Mouse (Mus musculus): ENCODE measurements around the gene Epop. TPM values are rescaled to one million over a fixed set of nuclear protein-coding genes. Genes with fewer than 3 reads are reported as not detected.
"Not testable (repeated sequence)": the region's sequence is repeated elsewhere in the genome, so short reads cannot be mapped to it uniquely, and the experiment has no call there.

The Epop gene
- polyA plus RNA-seq, 1 experiment from 2014 or later, result 15.1 TPM

DNA sequence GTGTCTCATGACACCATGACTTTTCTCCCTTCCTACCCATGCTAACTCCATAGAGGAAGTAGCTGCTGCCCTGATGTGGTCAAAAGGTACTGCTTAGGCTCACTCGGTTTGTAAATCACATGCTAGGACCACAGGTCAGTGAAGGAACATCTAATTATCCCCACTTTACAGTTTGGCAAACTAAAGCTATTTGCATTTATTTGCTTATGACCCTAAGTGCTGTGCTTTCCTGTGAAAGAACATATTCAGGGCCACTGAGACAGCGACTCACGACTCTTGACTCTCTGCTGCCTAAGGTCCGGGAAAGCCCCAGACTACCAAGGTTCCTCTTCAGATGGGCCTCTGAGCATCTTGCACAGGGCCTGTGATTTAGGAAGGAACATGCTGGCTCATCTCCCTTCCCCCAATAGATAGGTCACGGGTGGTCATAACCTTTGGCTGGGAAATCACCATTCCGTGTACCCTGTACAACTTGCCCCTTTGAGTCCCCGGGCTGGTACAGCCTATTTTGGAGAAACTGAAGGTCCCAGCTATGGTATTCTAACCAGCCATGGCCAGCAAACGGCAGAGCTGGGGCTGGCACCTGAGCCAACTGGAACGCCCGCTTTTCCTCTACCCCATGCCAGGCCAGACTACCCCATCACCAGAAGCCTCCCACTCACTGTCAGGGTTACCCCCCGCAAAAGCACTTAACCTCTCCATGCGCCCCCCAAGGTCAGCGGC, 29.9 kb upstream of the Epop start:
- ATAC-seq (ENCODE audit: low FRiP score, low read depth), result no peak; the same call in 1 of the 2 replicates
- Histone ChIP-seq H3K4me3 (peak overlapping the region; percentile 71), H3K9ac (peak overlapping the region; percentile 87), H3K27ac (0 out of 2 replicates have a peak overlapping the region, but pooled peaks have one; percentile 67), H3K4me1 (peaks cover 34% of the 10 kb centered on the region), H3K9me3 (no peaks in the 10 kb centered on the region), H3K36me3 (no peaks in the 10 kb centered on the region), H3K4me2 (replicated peaks) (peak overlapping the region; percentile 85), H3K27me3 (replicated peaks) (peaks cover 20% of the 10 kb centered on the region)
- WGBS, result 9% methylated on average over 13 of the region's 13 CpGs

DNA sequence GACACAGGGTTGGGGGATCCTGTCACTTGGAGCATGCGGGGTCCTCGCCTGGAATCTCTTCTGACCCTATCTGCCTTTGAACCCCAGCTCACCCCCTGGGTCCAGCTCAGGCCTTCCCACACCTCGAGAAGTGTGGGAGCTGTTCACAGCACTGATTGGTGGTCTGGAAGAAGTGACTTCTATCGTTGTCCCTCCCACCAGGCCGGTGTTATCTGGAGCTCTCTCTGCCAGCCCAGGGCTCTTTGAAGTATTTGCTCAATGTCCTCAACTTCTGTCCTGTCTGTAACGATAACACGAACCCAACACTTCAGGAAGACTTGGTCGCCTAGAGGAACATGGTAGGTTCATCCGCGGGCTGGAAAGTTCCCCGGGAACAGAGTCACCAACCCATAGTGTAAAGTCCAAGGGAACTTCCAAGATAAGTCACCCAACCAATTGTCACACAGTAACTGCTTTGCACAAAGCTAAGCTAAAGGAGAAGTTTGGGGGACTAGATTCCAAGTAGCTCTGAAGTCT, 29.3 kb upstream of the Epop start:
- no peak overlapping the region; the same call in 1 of the 2 replicates for H3K9ac ChIP-seq

DNA sequence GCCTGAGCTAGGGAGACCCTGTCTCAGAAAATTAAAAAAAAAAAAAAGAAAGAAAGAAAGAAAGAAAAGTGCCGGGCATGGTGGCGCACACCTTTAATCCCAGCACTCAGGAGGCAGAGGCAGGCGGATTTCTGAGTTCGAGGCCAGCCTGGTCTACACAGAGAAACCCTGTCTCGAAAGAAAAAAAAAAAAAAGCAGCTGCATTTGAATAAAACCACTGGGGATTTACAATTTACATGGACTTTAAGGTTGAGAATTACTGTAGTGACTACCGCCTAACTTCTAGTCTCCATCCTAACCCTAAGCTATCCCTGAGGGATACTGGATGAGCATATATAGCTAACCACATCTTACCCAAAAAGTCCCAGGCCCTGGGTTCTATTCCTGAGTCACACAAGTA, 28.5 kb upstream of the Epop start:
- H3K9ac ChIP-seq; H3K36me3 ChIP-seq; H3K27ac ChIP-seq; ATAC-seq (ENCODE audit: low FRiP score, low read depth); H3K9me3 ChIP-seq; H3K4me2 ChIP-seq (replicated peaks); H3K4me3 ChIP-seq: not testable (repeated sequence)
- H3K27me3 ChIP-seq (replicated peaks), result peaks cover 20% of the 10 kb centered on the region
- H3K4me1 ChIP-seq, result peaks cover 29% of the 10 kb centered on the region
- 91% methylated on average over 6 of the region's 6 CpGs for WGBS

More for the DNA sequence above, 29.3 kb upstream of the Epop start:
- WGBS, result 73% methylated on average over 11 of the region's 11 CpGs
- Histone ChIP-seq H3K27ac (no peak overlapping the region), H3K36me3 (no peaks in the 10 kb centered on the region), H3K4me1 (peaks cover 29% of the 10 kb centered on the region), H3K4me2 (replicated peaks) (peak overlapping the region; percentile 85), H3K27me3 (replicated peaks) (peaks cover 20% of the 10 kb centered on the region), H3K9me3 (no peaks in the 10 kb centered on the region), H3K4me3 (no peak overlapping the region)
- no peak for ATAC-seq (ENCODE audit: low FRiP score, low read depth)

DNA sequence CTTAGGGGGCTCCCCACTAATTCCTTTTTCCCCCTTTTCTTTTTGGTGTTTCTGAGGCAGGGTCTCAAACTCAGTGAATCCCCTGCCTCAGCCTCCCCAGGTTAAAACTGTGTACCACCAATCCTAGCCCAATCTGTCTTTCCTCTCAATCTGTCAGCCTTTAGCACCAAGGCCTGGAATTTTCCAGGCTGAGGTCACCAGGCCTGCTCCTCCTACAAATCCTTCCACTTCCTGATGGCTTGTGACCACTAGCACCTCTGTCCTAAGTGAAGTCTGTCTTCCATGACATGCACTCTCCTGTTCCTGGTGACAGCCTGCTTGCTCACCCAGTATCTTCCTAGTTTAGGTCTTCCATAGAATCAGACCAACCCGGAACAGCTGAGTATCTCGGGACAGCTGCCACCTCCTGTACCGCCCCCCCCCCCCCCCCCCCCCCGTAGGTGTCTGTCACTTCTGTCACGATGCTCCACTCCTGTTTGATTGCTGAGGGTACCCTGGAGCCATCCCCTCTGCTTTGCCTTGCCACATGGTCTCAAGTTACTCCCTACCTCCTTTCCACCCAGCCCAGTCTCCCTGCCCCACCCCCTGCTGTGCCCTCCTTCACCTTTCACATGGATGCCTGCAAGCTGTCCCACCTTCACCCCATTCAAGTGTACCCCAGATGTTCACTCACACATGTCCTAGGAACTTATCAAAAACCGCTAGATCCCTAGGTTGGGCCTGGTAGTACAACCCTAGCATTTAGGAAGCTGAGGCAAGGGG, 27.9 kb upstream of the Epop start:
- Histone ChIP-seq H3K9ac (0 out of 2 replicates have a peak overlapping the region, but pooled peaks have one; percentile 26), H3K9me3 (no peaks in the 10 kb centered on the region), H3K27ac (no peak overlapping the region), H3K4me1 (peaks cover 25% of the 10 kb centered on the region), H3K36me3 (no peaks in the 10 kb centered on the region), H3K27me3 (replicated peaks) (peaks cover 17% of the 10 kb centered on the region), H3K4me3 (no peak overlapping the region), H3K4me2 (replicated peaks) (no peak overlapping the region)
- 29% methylated on average over 6 of the region's 6 CpGs for WGBS
- ATAC-seq (ENCODE audit: low FRiP score, low read depth), result no peak

DNA sequence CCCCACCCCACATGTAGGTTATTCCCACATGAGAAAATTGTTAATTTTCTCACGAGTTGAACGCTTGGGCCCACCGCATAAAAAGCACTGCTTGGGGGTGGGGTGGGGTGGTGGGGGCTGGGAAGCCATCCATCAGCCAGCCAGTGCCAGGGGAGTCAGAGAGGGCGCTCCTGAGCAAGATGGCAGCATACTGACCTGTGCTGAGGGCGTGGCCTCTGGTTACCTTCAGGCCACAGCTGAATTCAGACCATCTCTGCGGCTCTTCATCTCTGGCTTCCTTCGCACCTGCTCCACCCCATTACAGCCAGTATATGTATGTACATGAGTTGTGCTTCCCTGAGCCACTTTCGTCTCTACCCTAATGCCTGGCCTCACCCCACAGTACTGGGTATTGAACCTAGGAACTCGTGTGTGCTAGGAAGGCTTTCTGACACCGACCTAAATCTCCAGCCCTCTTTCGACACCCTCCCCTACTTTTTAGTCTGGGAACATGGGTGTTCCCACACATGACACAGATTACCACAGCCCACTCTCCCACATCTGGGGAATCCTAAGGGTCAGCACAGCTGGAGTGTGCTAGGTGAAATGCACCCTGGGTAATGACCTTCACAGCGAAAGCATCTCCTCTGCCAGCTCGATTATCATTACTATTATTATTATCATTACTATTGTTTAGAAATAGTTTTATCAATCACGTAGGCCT, 26.9 kb upstream of the Epop start:
- Histone ChIP-seq H3K36me3 (no peaks in the 10 kb centered on the region), H3K27me3 (replicated peaks) (peaks cover 8% of the 10 kb centered on the region; the same call in 1 of the 2 replicates), H3K4me2 (replicated peaks) (no peak overlapping the region), H3K9ac (no peak overlapping the region), H3K27ac (no peak overlapping the region), H3K9me3 (no peaks in the 10 kb centered on the region), H3K4me1 (peaks cover 15% of the 10 kb centered on the region), H3K4me3 (no peak overlapping the region)
- WGBS, result 76% methylated on average over 14 of the region's 14 CpGs
- ATAC-seq (ENCODE audit: low FRiP score, low read depth), result no peak

DNA sequence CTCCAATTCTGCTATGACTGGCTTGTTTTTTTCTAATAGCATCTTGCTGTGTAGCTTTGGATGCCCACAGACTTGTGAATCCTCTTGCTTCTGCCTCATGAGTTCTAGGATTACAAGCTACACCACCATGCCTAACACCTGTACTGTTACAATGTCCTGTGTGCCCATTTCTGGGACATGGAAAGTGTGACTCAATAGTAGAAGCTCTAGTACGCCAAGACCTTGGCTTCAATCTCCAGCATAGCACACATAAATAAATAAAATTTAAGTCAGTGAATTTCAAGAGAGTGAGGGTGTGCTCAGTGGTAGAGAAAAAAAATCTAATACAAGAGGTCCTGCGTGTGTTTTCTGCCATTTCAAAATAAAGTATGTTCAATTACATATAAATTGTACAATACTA, 24.7 kb upstream of the Epop start:
- no peak overlapping the region for H3K4me2 ChIP-seq (replicated peaks)
- no peak overlapping the region for H3K27ac ChIP-seq
- H3K4me3 ChIP-seq, result no peak overlapping the region
- 95% methylated on average over 2 of the region's 2 CpGs for WGBS
- ATAC-seq (ENCODE audit: low FRiP score, low read depth), result no peak
- no peak overlapping the region for H3K9ac ChIP-seq
- H3K27me3 ChIP-seq (replicated peaks), result no peaks in the 10 kb centered on the region
- H3K36me3 ChIP-seq, result no peaks in the 10 kb centered on the region
- H3K4me1 ChIP-seq, result peaks cover 1% of the 10 kb centered on the region
- H3K9me3 ChIP-seq, result no peaks in the 10 kb centered on the region

DNA sequence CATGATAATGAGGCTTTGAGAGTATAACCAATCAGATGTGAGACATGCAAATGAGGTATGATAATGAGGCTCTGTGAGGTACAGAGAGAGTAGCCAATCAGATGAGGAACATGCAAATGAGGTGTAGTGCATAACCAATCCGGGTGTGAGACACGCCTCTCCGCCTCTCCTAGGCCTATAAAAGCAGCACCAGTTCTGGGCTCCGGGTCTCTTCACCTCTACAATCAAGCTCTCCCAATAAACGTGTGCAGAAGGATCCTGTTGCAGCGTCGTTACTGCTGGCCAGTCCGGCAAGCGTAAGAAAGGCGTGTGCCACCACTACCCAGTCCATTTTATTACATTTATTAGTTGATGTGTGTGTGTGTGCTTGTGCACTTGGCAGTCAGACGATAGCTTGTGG, 23.9 kb upstream of the Epop start:
- H3K27me3 ChIP-seq (replicated peaks); H3K27ac ChIP-seq; H3K4me1 ChIP-seq; H3K36me3 ChIP-seq; H3K4me3 ChIP-seq; H3K9ac ChIP-seq; H3K9me3 ChIP-seq; H3K4me2 ChIP-seq (replicated peaks); ATAC-seq (ENCODE audit: low FRiP score, low read depth): not testable (repeated sequence)
- 92% methylated on average over 11 of the region's 11 CpGs for WGBS

DNA sequence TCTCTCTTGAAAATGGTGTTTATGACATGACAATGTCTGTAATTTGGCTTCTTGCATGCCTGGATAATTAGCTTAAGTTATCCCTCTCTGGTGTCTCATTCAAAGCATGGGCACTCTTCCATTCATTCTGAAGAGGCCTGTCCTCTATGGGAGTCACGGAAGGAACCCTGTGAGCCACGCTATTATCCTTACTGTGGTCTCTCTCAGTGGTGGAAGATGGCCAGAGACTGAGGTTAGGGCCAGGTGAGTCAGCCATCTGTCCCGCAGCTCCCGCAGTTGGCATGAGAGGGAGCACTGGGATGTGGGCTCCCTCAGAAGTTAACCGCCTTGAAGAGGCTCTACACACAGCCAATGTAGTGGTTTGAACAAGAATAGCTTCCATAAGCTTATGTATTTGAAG, 20.8 kb upstream of the Epop start:
- Histone ChIP-seq H3K9me3 (no peaks in the 10 kb centered on the region), H3K9ac (no peak overlapping the region), H3K4me3 (no peak overlapping the region), H3K27me3 (replicated peaks) (no peaks in the 10 kb centered on the region), H3K27ac (no peak overlapping the region), H3K4me1 (no peaks in the 10 kb centered on the region), H3K36me3 (no peaks in the 10 kb centered on the region), H3K4me2 (replicated peaks) (no peak overlapping the region)
- no peak for ATAC-seq (ENCODE audit: low FRiP score, low read depth)
- WGBS, result 57% methylated on average over 5 of the region's 5 CpGs

DNA sequence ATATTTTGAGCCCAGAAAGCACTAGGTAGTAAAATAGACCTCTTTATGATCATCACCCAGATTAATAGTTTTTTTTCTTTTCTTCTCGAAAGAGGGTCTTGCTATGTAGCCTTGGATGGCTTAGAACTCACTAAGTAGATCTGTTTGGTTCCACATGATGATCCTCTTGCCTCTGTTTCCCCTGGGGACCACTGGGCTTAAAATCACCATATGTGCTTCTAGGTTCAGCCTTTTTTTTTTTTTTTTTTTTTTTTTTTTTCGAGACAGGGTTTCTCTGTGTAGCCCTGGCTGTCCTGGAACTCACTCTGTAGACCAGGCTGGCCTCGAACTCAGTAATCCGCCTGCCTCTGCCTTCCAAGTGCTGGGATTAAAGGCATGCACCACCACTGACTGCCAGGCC, 19.0 kb upstream of the Epop start:
- H3K9ac ChIP-seq; H3K27me3 ChIP-seq (replicated peaks); H3K36me3 ChIP-seq; ATAC-seq (ENCODE audit: low FRiP score, low read depth); H3K9me3 ChIP-seq; H3K4me2 ChIP-seq (replicated peaks); H3K4me3 ChIP-seq; H3K4me1 ChIP-seq; H3K27ac ChIP-seq: not testable (repeated sequence)
- 85% methylated on average over 4 of the region's 4 CpGs for WGBS

DNA sequence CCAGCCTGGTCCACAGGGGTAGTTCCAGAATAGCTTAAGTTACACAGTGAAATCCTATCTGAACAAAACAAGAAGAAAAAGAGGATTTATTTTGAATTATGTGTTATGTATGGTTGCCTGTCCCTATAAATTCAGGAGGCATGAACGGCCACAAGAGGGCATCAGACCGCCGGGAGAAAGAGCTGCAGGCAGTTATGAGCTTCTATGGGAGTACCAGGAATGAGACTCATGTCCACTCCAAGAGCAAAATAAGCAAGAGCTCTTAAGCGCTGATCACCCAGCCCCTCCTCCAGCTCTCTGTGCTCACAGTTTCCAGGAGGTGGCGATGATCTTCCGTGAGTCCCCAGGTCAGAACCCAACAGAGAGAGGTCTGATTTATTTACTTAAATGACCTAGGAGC, 15.3 kb upstream of the Epop start:
- H3K9ac ChIP-seq, result no peak overlapping the region
- no peak overlapping the region for H3K4me3 ChIP-seq
- no peak overlapping the region for H3K4me2 ChIP-seq (replicated peaks)
- H3K36me3 ChIP-seq, result no peaks in the 10 kb centered on the region
- WGBS, result 2% methylated on average over 6 of the region's 6 CpGs
- H3K9me3 ChIP-seq, result no peaks in the 10 kb centered on the region
- no peak overlapping the region for H3K27ac ChIP-seq
- ATAC-seq (ENCODE audit: low FRiP score, low read depth), result no peak
- H3K4me1 ChIP-seq, result no peaks in the 10 kb centered on the region
- no peaks in the 10 kb centered on the region for H3K27me3 ChIP-seq (replicated peaks)

DNA sequence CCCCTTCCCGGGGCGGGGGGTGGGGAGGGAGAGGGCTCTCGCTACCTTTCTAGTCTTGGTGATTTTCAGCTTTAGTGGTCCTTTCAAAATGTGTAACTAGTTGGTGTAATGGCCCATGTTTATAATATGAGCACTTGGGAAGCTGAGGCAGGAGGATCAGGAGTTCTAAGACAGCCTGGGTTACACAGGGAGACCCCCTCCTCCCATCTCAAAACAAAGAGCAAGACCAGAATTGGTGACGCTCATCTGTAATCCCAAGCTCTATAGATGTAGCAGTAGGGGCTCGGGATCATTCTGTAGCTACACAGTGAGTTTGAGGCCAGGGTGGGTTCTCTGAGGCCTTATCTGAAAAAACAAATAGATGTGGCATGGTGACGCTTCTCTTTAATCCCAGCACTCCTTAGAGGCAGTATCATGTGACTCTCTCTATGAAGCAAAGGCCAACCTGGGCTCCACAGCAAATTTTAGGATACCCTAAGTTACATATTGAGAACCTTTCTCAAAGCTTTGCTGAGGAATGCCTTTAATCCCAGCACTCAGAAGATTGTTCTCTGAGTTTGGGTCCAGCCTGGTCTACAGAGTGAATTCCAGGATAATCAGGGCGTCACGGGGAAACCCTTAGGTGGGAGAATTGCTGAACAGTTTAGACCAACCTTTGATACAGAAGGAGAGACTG, 14.0 kb upstream of the Epop start:
- no peak for ATAC-seq (ENCODE audit: low FRiP score, low read depth)

DNA sequence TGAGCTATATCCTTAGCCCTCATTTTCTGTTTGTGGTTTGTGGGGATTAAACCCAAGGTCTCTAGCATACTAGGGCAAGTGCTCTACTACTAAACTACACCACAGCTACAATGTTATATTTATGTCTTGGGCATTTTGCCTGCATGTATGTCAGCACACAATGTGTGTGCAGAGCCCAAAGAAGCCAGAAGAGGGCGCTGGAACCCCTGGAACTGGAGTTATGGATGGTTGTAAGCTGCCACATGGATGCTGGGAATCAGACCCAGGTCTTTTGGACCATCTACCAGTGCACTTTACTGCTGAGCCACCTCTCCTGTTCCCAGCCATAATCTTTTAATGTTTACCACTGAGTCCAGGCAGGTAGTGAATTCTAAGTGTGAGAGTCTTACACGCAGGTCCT, 13.2 kb upstream of the Epop start:
- no peak overlapping the region for H3K4me3 ChIP-seq
- no peaks in the 10 kb centered on the region for H3K9me3 ChIP-seq
- no peak overlapping the region for H3K27ac ChIP-seq
- no peak overlapping the region for H3K9ac ChIP-seq
- 43% methylated on average over 2 of the region's 2 CpGs for WGBS
- H3K27me3 ChIP-seq (replicated peaks), result no peaks in the 10 kb centered on the region
- no peaks in the 10 kb centered on the region for H3K36me3 ChIP-seq
- no peaks in the 10 kb centered on the region for H3K4me1 ChIP-seq
- ATAC-seq (ENCODE audit: low FRiP score, low read depth), result no peak
- H3K4me2 ChIP-seq (replicated peaks), result no peak overlapping the region

More for the DNA sequence above, 14.0 kb upstream of the Epop start:
- H3K36me3 ChIP-seq, result no peaks in the 10 kb centered on the region
- no peaks in the 10 kb centered on the region for H3K9me3 ChIP-seq
- H3K4me1 ChIP-seq, result no peaks in the 10 kb centered on the region
- H3K27ac ChIP-seq, result no peak overlapping the region
- WGBS, result 84% methylated on average over 8 of the region's 8 CpGs
- H3K4me2 ChIP-seq (replicated peaks), result no peak overlapping the region
- no peaks in the 10 kb centered on the region for H3K27me3 ChIP-seq (replicated peaks)
- no peak overlapping the region for H3K9ac ChIP-seq
- H3K4me3 ChIP-seq, result no peak overlapping the region
